Mouse (Mus musculus): ENCODE results near the gene Lbhd1. TPM values are rescaled to one million over a fixed set of nuclear protein-coding genes. Genes with fewer than 3 reads are reported as not detected.

The Lbhd1 gene
- polyA plus RNA-seq, 1 experiment from 2014 or later = 70.8 TPM

DNA sequence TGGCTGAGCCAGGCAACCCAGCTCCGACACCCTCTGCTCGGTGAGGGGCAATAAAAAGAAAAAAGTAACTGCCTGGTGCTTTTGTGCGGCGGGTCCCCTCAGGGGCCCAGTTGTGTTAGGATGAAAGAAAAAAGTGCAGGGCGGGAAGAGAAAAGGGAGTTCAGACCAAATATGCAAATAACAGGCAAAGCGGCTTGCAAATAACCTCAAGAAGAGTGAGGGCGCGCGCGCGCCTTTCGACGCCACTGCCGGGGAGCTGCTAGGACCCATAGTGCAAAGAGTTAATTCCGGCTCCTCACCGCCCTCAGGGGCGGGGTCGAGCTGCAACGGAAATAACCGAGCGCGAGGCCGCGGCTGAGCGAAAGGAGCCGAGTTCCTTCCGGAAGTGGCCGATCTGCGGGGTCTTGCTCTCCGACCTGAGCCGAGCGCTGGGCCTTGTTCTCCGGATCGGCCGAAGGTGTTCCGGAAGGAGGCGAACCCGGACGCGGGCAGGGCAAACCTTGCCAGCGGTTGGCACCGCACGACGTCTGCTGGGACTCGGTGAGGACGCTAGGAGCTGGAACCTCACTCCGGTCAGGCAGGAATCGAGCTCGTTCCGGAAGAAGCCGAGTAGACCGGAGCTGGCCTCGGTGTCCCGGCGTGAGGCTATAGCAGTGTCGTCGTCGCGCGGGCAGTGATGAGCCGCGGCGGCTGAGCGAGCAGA is 58.1 kb downstream of the Lbhd1 start, which contains the start of gene Mta2:
Mta2 (plus strand) TSS at position 361 of the 703 bp plus-strand sequence.
- DNase-seq (ENCODE audit: low spot score) (peak; percentile 99), ATAC-seq (replicated peaks; ENCODE audit: low FRiP score, low read depth) (peak; percentile 94)
- peak within 1 kb of the TSS; percentile 99 for H3K9ac ChIP-seq (ENCODE audit: low read depth, low read length)
- H3K4me2 ChIP-seq (ENCODE audit: low read length) = peak within 1 kb of the TSS; percentile 80
- no peaks in the 10 kb centered on the region for H3K9me3 ChIP-seq (replicated peaks; ENCODE audit: low read length)
- H3K27ac ChIP-seq = peak within 1 kb of the TSS; percentile 99
- peak within 1 kb of the TSS; percentile 96 for H3K4me3 ChIP-seq (replicated peaks; ENCODE audit: low read depth, low read length)
- H3K4me1 ChIP-seq (replicated peaks; ENCODE audit: insufficient read depth, low read length) = peaks cover 9% of the 10 kb centered on the region; the same call in 1 of the 2 replicates
- TF ChIP-seq CTCF (IDR thresholded peaks at IDR 0.05; ENCODE audit: low read depth) = peak; percentile 36
- H3K27me3 ChIP-seq (ENCODE audit: insufficient read depth, low read length) = no peaks in the 10 kb centered on the region
- WGBS = under 1% methylated on average over 63 of the region's 64 CpGs
- H3K36me3 ChIP-seq (ENCODE audit: insufficient read depth, low read length) = peaks cover 38% of the 10 kb centered on the region

Small RNA genes within 50 kb of the gene (microRNA-seq; reads per million reads assigned to microRNA genes)
- not detected for gene Mir5136

Other genes with a start within 250 kb of the Lbhd1 start
- gene Chrm1, start 219.9 kb upstream of the Lbhd1 start, polyA plus RNA-seq (2015; fragmentation: Nextera tagmentation; extraction: Ambion mirVana) = 0.17 and 0.18 TPM in 2 replicates
- gene Slc3a2, start 160.4 kb upstream of the Lbhd1 start, polyA plus RNA-seq (2015; fragmentation: Nextera tagmentation; extraction: Ambion mirVana) = 151 and 158 TPM in 2 replicates
- 71.3 and 77.7 TPM in 2 replicates for gene Wdr74, start 147.9 kb upstream of the Lbhd1 start, polyA plus RNA-seq (2015; fragmentation: Nextera tagmentation; extraction: Ambion mirVana)
- gene 1700092M07Rik, start 143.0 kb upstream of the Lbhd1 start, polyA plus RNA-seq (2015; fragmentation: Nextera tagmentation; extraction: Ambion mirVana) = 0.75 and 1.1 TPM in 2 replicates
- 105 and 115 TPM in 2 replicates for gene Stx5a, start 142.3 kb upstream of the Lbhd1 start, polyA plus RNA-seq (2015; fragmentation: Nextera tagmentation; extraction: Ambion mirVana)
- gene Nxf1, start 126.7 kb upstream of the Lbhd1 start, polyA plus RNA-seq (2015; fragmentation: Nextera tagmentation; extraction: Ambion mirVana) = 114 and 123 TPM in 2 replicates
- gene Tmem223, start 112.7 kb upstream of the Lbhd1 start, polyA plus RNA-seq (2015; fragmentation: Nextera tagmentation; extraction: Ambion mirVana) = 248 and 286 TPM in 2 replicates
- gene Tmem179b, start 109.3 kb upstream of the Lbhd1 start, polyA plus RNA-seq (2015; fragmentation: Nextera tagmentation; extraction: Ambion mirVana) = 103 and 113 TPM in 2 replicates
- gene Taf6l, start 97.3 kb upstream of the Lbhd1 start, polyA plus RNA-seq (2015; fragmentation: Nextera tagmentation; extraction: Ambion mirVana) = 28.4 and 28.6 TPM in 2 replicates
- gene Polr2g, start 85.2 kb upstream of the Lbhd1 start, polyA plus RNA-seq (2015; fragmentation: Nextera tagmentation; extraction: Ambion mirVana) = 185 and 187 TPM in 2 replicates
- gene Zbtb3, start 81.2 kb upstream of the Lbhd1 start, polyA plus RNA-seq (2015; fragmentation: Nextera tagmentation; extraction: Ambion mirVana) = 3.6 TPM in 2 replicates
- gene Ttc9c, start 64.4 kb upstream of the Lbhd1 start, polyA plus RNA-seq (2015; fragmentation: Nextera tagmentation; extraction: Ambion mirVana) = 32.2 and 35.9 TPM in 2 replicates
- gene Hnrnpul2, start 63.7 kb upstream of the Lbhd1 start, polyA plus RNA-seq (2015; fragmentation: Nextera tagmentation; extraction: Ambion mirVana) = 5.5 and 6.3 TPM in 2 replicates
- gene AC129217.1, start 54.0 kb upstream of the Lbhd1 start, polyA plus RNA-seq (2015; fragmentation: Nextera tagmentation; extraction: Ambion mirVana) = not detected in 2 replicates
- gene Bscl2, start 46.3 kb upstream of the Lbhd1 start, polyA plus RNA-seq (2015; fragmentation: Nextera tagmentation; extraction: Ambion mirVana) = 57.0 and 60.1 TPM in 2 replicates
- 1.5 and 1.6 TPM in 2 replicates for gene Gng3, start 44.5 kb upstream of the Lbhd1 start, polyA plus RNA-seq (2015; fragmentation: Nextera tagmentation; extraction: Ambion mirVana)
- 0.85 and 1.1 TPM in 2 replicates for gene Lrrn4cl, start 33.0 kb upstream of the Lbhd1 start, polyA plus RNA-seq (2015; fragmentation: Nextera tagmentation; extraction: Ambion mirVana)
- 195 and 206 TPM in 2 replicates for gene Ubxn1, start 12.2 kb upstream of the Lbhd1 start, polyA plus RNA-seq (2015; fragmentation: Nextera tagmentation; extraction: Ambion mirVana)
- gene Uqcc3, start 2.8 kb upstream of the Lbhd1 start, polyA plus RNA-seq (2015; fragmentation: Nextera tagmentation; extraction: Ambion mirVana) = 94.5 and 97.4 TPM in 2 replicates
- gene Gm49403, start 198 bp downstream of the Lbhd1 start, polyA plus RNA-seq (2015; fragmentation: Nextera tagmentation; extraction: Ambion mirVana) = not detected in 2 replicates
- gene 1810009A15Rik, start 5.1 kb downstream of the Lbhd1 start, polyA plus RNA-seq (2015; fragmentation: Nextera tagmentation; extraction: Ambion mirVana) = 69.0 and 76.7 TPM in 2 replicates
- not detected in 2 replicates for gene Gm49416, start 5.2 kb downstream of the Lbhd1 start, polyA plus RNA-seq (2015; fragmentation: Nextera tagmentation; extraction: Ambion mirVana)
- gene Ints5, start 9.3 kb downstream of the Lbhd1 start, polyA plus RNA-seq (2015; fragmentation: Nextera tagmentation; extraction: Ambion mirVana) = 27.4 and 29.8 TPM in 2 replicates
- gene Ganab, start 14.3 kb downstream of the Lbhd1 start, polyA plus RNA-seq (2015; fragmentation: Nextera tagmentation; extraction: Ambion mirVana) = 74.6 and 80.9 TPM in 2 replicates
- gene B3gat3, start 36.6 kb downstream of the Lbhd1 start, polyA plus RNA-seq (2015; fragmentation: Nextera tagmentation; extraction: Ambion mirVana) = 44.0 and 45.1 TPM in 2 replicates
- gene Rom1, start 45.6 kb downstream of the Lbhd1 start, polyA plus RNA-seq (2015; fragmentation: Nextera tagmentation; extraction: Ambion mirVana) = 5.7 and 6.0 TPM in 2 replicates
- gene Eml3, start 45.8 kb downstream of the Lbhd1 start, polyA plus RNA-seq (2015; fragmentation: Nextera tagmentation; extraction: Ambion mirVana) = 25.5 and 26.2 TPM in 2 replicates
- gene Mta2, start 58.1 kb downstream of the Lbhd1 start, polyA plus RNA-seq (2015; fragmentation: Nextera tagmentation; extraction: Ambion mirVana) = 103 and 116 TPM in 2 replicates
- 19.9 and 22.3 TPM in 2 replicates for gene Tut1, start 70.1 kb downstream of the Lbhd1 start, polyA plus RNA-seq (2015; fragmentation: Nextera tagmentation; extraction: Ambion mirVana)
- gene Eef1g, start 83.3 kb downstream of the Lbhd1 start, polyA plus RNA-seq (2015; fragmentation: Nextera tagmentation; extraction: Ambion mirVana) = 328 and 354 TPM in 2 replicates
- 22.5 and 27.5 TPM in 2 replicates for gene Ahnak, start 105.6 kb downstream of the Lbhd1 start, polyA plus RNA-seq (2015; fragmentation: Nextera tagmentation; extraction: Ambion mirVana)
- not detected in 2 replicates for gene Scgb1a1, start 204.2 kb downstream of the Lbhd1 start, polyA plus RNA-seq (2015; fragmentation: Nextera tagmentation; extraction: Ambion mirVana)

Measured in kidney, postnatal 0 days (tissue).